Mouse (Mus musculus): ENCODE measurements at regions not wholly inside any gene's neighbourhood (a gene's known extent, or its start where the extent isn't known, plus 50 kb on each side); places are given as distances from the start of the nearest gene placed in this dataset.
A peak's percentile ranks its signal among the peaks of the same experiment; 100 is the strongest.

DNA sequence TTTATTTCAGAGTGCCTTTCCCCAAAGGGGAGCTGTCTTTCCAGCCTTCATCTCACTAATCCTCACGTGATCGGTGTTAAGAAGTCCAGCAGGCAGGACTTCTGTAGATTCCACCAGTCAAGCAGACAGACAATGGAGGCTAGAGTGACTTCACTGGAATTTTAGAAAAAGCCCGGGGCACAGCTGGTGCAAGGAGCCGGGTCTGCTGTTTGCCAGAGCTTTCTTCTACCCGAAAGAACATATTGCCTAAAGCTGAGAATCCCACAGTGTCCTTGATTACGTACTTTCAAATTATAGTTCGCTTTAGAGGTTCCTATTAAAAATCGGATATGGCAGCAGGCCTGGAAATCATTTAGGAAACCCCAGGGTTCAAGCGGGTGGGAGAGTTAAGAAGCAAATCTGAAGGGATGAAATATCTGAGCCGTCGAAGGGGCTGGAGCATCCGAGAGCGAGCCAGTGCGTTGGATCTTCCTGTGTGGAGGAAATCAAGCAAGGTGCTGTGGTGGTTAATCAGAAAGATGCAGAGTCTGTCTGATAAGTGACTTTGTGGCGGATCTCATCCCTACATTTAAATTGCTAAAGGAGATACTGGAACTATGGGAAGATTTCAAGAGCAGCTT lies 283.3 kb upstream of the Gm11146 start:
- 82% methylated on average over 15 of the region's 15 CpGs for whole genome bisulfite sequencing
- no peak for ATAC-seq (ENCODE audit: borderline replicate concordance, extremely low read depth, low FRiP score, low TSS enrichment)
- no peaks in the 10 kb centered on the region for H3K9me3 ChIP-seq

DNA sequence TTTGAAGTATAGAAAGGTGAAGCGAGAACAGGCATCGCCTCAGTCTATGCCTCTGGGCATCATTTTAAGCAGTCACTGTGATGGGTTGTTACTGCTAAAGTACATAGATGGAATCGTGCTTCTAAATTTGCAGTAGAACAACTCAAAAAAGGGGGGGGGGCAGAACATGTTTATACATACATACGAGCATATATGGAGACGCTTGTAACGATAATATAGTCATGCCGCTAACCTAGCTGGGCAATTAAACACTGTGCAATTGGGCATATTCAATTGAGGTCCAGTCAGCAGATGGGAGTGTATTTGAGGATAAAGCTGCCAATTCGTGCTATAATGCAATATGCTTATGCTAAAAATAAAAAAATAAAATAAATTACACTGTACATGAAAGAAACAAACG lies 282.6 kb upstream of the Gm11146 start:
- H3K27me3 ChIP-seq, result no peaks in the 10 kb centered on the region
- no peaks in the 10 kb centered on the region for H3K36me3 ChIP-seq
- H3K4me3 ChIP-seq, result no peak overlapping the region
- H3K4me2 ChIP-seq, result no peak overlapping the region
- no peak overlapping the region for H3K9ac ChIP-seq
- 88% methylated on average over 9 of the region's 9 CpGs for WGBS
- no peaks in the 10 kb centered on the region for H3K4me1 ChIP-seq
- ATAC-seq (ENCODE audit: borderline replicate concordance, extremely low read depth, low FRiP score, low TSS enrichment), result no peak
- no peak overlapping the region for H3K27ac ChIP-seq
- H3K9me3 ChIP-seq, result no peaks in the 10 kb centered on the region

More for the DNA sequence above, 283.3 kb upstream of the Gm11146 start:
- H3K36me3 ChIP-seq, result no peaks in the 10 kb centered on the region
- H3K4me1 ChIP-seq, result no peaks in the 10 kb centered on the region
- no peak overlapping the region for H3K4me2 ChIP-seq
- H3K27ac ChIP-seq, result no peak overlapping the region
- no peak overlapping the region for H3K4me3 ChIP-seq
- H3K9ac ChIP-seq, result no peak overlapping the region
- no peaks in the 10 kb centered on the region for H3K27me3 ChIP-seq

DNA sequence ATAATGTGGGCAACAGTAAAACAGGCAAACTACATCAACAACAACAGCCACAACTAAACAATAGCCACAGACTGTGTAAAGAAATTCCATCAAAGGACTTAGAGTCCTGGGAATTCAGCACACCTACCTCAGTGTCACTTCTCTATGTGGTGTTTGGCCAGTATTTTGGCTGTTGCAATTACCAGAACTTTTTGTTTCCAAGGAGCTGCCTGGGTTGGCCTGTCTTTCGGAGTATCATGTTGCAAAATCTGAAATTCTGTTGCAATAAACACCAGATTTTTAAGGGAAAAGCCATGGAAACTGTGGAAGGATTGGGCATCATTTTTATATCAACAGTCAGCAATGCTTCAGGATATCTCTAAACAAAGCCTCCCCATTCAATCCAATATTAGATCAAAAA lies 275.1 kb upstream of the Gm11146 start:
- Histone ChIP-seq H3K4me1 (no peaks in the 10 kb centered on the region), H3K4me3 (no peak overlapping the region), H3K9ac (no peak overlapping the region), H3K27me3 (no peaks in the 10 kb centered on the region), H3K4me2 (no peak overlapping the region), H3K27ac (no peak overlapping the region), H3K9me3 (no peaks in the 10 kb centered on the region), H3K36me3 (no peaks in the 10 kb centered on the region)
- ATAC-seq (ENCODE audit: borderline replicate concordance, extremely low read depth, low FRiP score, low TSS enrichment), result no peak
- 73% methylated on average over 1 of the region's 1 CpGs for WGBS

DNA sequence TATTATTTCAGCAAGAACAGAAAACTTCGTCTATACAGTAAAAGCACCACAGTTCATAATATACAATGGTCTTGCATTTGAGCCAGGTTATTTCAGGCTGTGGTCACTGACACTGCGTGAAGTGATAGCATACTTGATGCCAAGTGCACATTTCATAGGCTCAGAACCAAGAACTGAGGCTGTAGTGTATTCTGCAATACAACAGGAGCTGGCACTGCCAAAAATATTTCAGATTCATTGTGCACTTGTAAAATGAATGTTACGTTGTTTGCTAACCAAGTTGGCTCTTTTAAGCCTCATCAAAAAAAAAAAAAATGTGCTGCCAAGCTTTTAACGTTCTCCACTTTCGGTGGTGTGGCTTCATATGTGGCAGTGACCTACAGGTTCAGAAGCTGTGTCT lies 261.4 kb upstream of the Gm11146 start:
- H3K4me2 ChIP-seq, result no peak overlapping the region
- no peak for ATAC-seq (ENCODE audit: borderline replicate concordance, extremely low read depth, low FRiP score, low TSS enrichment)
- 63% methylated on average over 5 of the region's 5 CpGs for WGBS
- no peaks in the 10 kb centered on the region for H3K9me3 ChIP-seq
- no peaks in the 10 kb centered on the region for H3K36me3 ChIP-seq
- H3K27me3 ChIP-seq, result no peaks in the 10 kb centered on the region
- no peak overlapping the region for H3K4me3 ChIP-seq
- H3K27ac ChIP-seq, result no peak overlapping the region
- no peaks in the 10 kb centered on the region for H3K4me1 ChIP-seq
- no peak overlapping the region for H3K9ac ChIP-seq

DNA sequence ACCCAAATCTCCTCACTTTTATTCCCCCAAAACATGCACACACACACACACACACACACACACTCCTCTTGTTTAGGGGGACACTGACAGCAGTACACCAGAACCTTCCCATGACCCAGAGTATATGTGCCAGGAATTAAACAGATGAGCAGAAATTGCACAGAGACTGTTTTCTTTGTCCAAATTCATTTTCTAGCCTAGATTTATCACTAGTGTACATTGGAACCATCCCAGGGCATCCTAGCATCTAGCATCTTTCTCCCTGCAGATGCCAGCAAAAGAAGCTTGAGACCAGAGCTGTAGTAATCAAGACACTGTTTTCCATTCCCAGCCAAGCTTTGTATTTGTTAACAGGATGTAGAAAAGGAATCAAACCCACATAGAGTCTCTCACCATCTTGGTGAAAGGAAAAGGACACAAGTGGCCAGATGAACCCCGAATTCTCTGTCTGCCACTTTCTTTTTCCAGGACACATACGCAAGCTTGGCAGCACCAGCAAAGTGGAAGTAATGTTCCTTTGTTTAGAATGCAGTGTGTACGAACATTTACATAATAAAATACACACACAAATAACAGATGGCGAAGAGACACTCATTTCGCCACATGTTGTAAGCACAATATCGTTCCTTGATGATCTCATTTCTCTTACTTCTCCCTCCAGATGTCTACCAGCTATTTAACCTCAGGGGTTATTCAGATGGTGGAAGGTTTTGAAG lies 250.3 kb upstream of the Gm11146 start:
- H3K4me1 ChIP-seq, result no peaks in the 10 kb centered on the region
- no peak overlapping the region for H3K4me2 ChIP-seq
- WGBS, result 70% methylated on average over 6 of the region's 6 CpGs
- H3K9me3 ChIP-seq, result no peaks in the 10 kb centered on the region
- no peaks in the 10 kb centered on the region for H3K27me3 ChIP-seq
- ATAC-seq (ENCODE audit: borderline replicate concordance, extremely low read depth, low FRiP score, low TSS enrichment), result no peak
- no peaks in the 10 kb centered on the region for H3K36me3 ChIP-seq
- H3K27ac ChIP-seq, result no peak overlapping the region
- H3K9ac ChIP-seq, result no peak overlapping the region
- no peak overlapping the region for H3K4me3 ChIP-seq

GRCm38 (mm10) chr16:77851206-77852065 lies 249.5 kb upstream of the Gm11146 start:
- Histone ChIP-seq H3K9me3 (no peaks in the 10 kb centered on the region), H3K27me3 (no peaks in the 10 kb centered on the region), H3K27ac (no peak overlapping the region), H3K4me3 (no peak overlapping the region), H3K9ac (no peak overlapping the region), H3K36me3 (no peaks in the 10 kb centered on the region), H3K4me2 (no peak overlapping the region), H3K4me1 (no peaks in the 10 kb centered on the region)
- WGBS, result 75% methylated on average over 13 of the region's 13 CpGs
- no peak for ATAC-seq (ENCODE audit: borderline replicate concordance, extremely low read depth, low FRiP score, low TSS enrichment)

DNA sequence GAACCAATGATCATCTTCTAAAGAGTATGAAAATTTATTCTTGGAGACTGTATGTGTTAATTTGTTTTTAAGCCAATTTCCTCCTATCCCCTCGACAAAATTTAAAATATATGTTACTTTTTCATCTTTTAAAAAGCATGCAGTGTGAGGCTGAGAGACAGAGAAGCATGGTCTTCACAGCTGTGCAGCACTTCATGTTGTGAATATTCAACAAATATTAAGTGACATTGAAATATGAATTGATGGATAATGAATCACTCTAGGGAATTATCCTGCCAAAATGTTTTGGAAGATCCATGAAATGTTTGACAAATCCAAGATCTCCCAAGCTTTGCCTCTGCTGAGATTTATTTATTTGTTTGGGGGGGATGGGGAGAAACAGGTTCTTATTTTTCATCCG lies 233.9 kb upstream of the Gm11146 start:
- Histone ChIP-seq H3K4me2 (no peak overlapping the region), H3K9ac (no peak overlapping the region), H3K4me3 (no peak overlapping the region), H3K27ac (no peak overlapping the region), H3K4me1 (no peaks in the 10 kb centered on the region), H3K36me3 (no peaks in the 10 kb centered on the region), H3K27me3 (no peaks in the 10 kb centered on the region), H3K9me3 (no peaks in the 10 kb centered on the region)
- no peak for ATAC-seq (ENCODE audit: borderline replicate concordance, extremely low read depth, low FRiP score, low TSS enrichment)
- 64% methylated on average over 2 of the region's 2 CpGs for WGBS

- ATAC-seq (ENCODE audit: borderline replicate concordance, extremely low read depth, low FRiP score, low TSS enrichment), result peak; percentile 83; the same call in 1 of the 2 replicates
- H3K9ac ChIP-seq, result no peak overlapping the region
- H3K9me3 ChIP-seq, result no peaks in the 10 kb centered on the region
- WGBS, result 63% methylated on average over 4 of the region's 4 CpGs
- no peaks in the 10 kb centered on the region for H3K27me3 ChIP-seq
- no peak overlapping the region for H3K4me3 ChIP-seq
- no peaks in the 10 kb centered on the region for H3K36me3 ChIP-seq
- no peak overlapping the region for H3K4me2 ChIP-seq
- H3K4me1 ChIP-seq, result peaks cover 4% of the 10 kb centered on the region; the same call in 1 of the 2 replicates
- H3K27ac ChIP-seq, result no peak overlapping the region
Observed at GRCm38 (mm10) chr16:77827322-77828117, 225.6 kb upstream of the Gm11146 start.

DNA sequence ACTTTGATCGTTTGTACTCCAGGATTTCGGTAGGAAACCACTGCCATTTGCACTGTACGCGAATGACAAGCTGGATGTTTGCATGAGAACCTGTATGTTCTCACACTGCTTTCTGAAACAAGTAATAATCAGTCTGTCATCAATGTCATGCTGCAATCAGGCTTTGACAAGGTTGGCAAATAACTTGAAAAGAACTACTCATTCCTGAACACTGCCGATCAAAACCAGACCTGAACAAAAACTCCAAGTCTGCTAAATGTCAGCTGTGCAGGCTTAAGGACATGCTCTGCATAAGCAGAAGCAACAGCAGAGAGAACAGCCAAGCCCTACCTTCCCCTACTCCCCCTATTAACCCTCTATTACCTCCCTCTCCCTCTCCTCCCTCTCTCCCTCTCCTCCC lies 197.8 kb upstream of the Gm11146 start:
- no peak for ATAC-seq (ENCODE audit: borderline replicate concordance, extremely low read depth, low FRiP score, low TSS enrichment)
- no peaks in the 10 kb centered on the region for H3K9me3 ChIP-seq
- H3K36me3 ChIP-seq, result no peaks in the 10 kb centered on the region
- no peak overlapping the region for H3K27ac ChIP-seq
- H3K9ac ChIP-seq, result no peak overlapping the region
- H3K27me3 ChIP-seq, result no peaks in the 10 kb centered on the region
- H3K4me3 ChIP-seq, result no peak overlapping the region
- H3K4me1 ChIP-seq, result no peaks in the 10 kb centered on the region
- WGBS, result 68% methylated on average over 5 of the region's 5 CpGs
- no peak overlapping the region for H3K4me2 ChIP-seq

GRCm38 (mm10) chr16:77796926-77797325 lies 195.0 kb upstream of the Gm11146 start:
- 60% methylated on average over 4 of the region's 4 CpGs for WGBS
- Histone ChIP-seq H3K36me3 (no peaks in the 10 kb centered on the region), H3K9me3 (no peaks in the 10 kb centered on the region), H3K4me2 (no peak overlapping the region), H3K4me3 (no peak overlapping the region), H3K4me1 (no peaks in the 10 kb centered on the region), H3K27ac (peak overlapping the region; percentile 55; the same call in 1 of the 2 replicates), H3K9ac (no peak overlapping the region), H3K27me3 (no peaks in the 10 kb centered on the region)
- ATAC-seq (ENCODE audit: borderline replicate concordance, extremely low read depth, low FRiP score, low TSS enrichment), result peak; percentile 35; the same call in 1 of the 2 replicates

DNA sequence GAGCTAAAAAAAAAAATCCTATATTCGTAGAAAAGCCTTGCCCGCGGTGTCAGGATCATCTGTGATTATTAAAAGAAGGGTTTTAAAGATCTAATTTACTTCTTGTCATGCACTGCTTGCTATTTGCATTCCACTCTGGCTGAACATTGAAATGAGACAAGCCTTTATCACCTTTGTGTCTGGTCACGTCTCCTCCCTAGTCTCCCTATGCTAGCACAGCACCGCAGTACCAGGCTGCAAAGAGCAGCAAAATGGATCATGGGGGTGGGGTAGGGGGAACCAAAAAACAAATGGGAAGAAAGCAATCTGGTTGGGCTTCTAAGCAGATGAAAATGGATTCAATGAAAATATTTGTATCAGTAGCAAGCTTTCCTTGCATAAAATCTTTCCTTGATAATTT lies 187.8 kb upstream of the Gm11146 start:
- no peak for ATAC-seq (ENCODE audit: borderline replicate concordance, extremely low read depth, low FRiP score, low TSS enrichment)
- Histone ChIP-seq H3K27me3 (no peaks in the 10 kb centered on the region), H3K9ac (no peak overlapping the region), H3K27ac (no peak overlapping the region), H3K36me3 (no peaks in the 10 kb centered on the region), H3K4me2 (no peak overlapping the region), H3K9me3 (no peaks in the 10 kb centered on the region), H3K4me3 (no peak overlapping the region), H3K4me1 (no peaks in the 10 kb centered on the region)
- WGBS, result 86% methylated on average over 5 of the region's 5 CpGs
